Mouse (Mus musculus) brain, adult 2 months (tissue): ENCODE measurements at regions not wholly inside any gene's neighbourhood (a gene's known extent, or its start where the extent isn't known, plus 50 kb on each side); places are given as distances from the start of the nearest gene placed in this dataset.

Source experiments
- DNase-seq: peaks from one replicate; pipeline ENCODE4 v3.0.0; 2011; ENCODE audit warnings: low read depth, low spot score

DNA sequence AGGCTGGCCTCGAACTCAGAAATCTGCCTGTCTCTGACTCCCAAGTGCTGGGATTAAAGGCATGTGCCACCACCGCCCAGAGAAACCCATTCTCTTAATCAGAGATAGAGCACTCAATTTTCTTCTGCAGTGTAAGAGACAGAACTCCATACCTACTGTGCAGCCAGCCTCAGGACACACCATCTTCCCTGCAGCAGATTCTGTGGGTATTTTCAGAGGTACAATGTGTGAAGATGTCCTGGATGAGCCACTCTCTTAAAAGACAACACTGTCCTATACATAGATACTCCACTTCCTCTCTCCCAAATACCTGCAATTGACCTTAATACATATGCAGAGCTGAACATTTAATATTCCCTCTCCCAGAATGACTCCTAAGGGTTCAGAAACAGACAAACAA lies 111.5 kb downstream of the Nr1d2 start:
- DNase-seq: no peak

DNA sequence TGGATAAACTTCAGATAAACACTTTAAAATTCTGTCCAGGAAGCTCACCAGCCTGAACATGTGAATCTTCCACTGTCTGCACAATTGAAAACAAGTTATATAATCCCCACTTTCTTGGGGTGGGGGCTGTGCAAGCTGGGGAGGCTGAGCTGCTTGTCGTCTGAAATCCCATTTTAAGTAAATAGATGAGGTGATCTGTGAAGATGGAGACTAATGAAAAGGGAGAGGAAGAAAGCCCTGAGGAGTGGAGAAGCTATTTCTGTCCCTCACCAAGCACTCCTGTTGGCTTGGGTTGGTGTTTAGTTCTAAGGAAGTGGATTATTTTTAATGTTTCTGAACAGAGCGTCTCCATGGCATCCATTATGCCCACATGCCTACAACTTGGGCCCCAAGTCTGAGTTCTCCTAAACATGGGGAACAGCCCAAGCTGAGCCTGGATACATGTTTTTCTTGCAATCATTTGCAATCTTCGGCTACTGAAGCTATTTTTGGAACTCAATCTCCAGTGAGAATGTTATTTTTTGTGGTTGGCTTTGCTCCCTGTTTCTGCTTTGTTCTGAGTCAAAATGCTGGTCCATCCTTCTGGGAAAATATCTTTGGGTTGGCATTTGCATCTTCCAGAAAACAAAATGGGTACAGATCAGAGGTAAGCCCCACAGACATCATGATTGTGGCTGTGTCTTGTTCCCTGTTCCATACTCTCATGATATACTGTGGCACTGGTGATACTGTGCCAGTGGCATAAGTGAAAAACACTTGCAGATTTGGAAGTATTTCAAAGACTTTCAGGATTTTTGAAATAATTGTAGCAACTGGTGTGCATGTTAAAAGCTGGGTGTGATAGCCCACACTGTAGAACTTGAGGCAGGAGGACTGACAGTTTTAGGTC lies 131.8 kb downstream of the Nr1d2 start:
- DNase-seq: peak; percentile 84

DNA sequence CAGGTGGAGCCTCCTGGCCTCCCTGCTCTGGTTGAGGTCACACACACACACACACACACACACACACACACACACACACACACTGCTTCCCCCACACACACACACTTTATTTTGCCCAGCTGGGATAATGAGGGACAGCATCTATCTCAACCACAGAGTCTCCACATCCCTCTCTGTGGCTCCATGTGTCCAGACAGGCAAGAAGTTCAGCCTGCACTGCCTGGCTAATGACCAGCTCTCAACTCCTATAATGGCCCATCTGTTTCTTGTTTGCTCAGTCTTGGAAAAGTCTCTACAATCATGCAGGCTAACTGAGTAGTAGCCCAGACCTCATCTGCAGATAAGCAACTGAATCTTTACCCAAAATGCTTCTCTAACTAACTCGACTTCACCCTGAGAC lies 133.3 kb downstream of the Nr1d2 start:
- DNase-seq: no peak

DNA sequence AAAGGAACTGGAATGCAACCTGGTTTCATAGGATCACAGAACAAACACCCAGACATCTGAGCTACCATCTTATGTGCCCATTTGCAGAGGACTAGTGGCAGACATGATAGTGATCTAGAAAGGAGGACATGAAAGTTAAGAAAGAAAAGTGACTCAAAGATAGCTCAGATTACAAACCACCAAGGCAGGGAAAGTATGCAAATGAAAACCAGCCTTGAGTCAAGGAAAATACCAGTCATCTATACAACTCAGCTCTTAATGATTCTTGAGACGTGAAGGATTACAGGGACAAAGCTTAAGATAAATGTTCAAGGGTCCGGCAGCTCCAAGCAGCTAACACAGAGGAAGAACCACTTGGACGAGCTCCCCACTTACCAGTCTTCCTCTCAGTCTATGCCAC lies 138.7 kb downstream of the Nr1d2 start:
- no peak for DNase-seq
